ENCODE assay signal across 14 mouse cellular contexts in the genomic region with DNA sequence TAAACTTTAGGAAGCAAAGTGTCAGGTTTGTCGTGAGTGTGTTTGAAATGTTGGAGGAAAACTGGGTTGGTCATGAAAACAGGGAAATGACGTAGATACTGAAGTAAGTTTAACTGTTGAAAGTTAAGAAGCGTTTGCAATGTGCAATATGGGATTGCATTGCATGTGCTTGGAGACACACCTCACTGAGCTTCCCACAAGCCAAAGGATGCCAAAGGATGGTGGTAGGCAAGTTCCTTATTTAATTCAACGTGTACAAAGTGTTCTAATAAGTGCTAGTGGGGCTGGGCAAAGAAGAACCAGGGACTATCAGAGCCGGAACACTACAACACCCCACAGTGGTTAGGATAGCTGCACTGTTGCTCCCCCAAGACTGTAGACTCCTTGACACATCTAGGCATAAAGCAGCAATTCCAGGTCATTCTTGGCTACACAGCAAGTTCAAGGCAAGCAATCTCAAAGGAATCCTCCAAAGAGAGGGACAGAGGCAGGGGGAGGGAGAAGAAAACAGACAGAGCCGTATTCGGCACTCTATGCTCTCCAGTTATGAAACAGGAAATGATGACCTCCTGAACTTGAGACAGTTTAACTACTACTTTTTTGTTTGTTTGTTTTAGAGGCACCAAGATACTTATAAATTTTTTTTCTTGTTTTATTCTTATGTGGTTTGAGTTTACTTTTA.
DNase-seq lines count a peak whose midpoint lies in the region; ATAC-seq lines count a peak whose summit lies in the region.
"Had no signal": no experiment of that assay in that cellular context is flagged by ENCODE, and none has a peak within 500 bp of the region (broad histone marks: within the 10 kb centered on the region; RNA-seq: fewer than 3 reads in every experiment).

No protein-coding gene starts in this region.

- H3K4me2 ChIP-seq in kidney, embryonic 15.5 days, result no peak overlapping the region
- H3K4me2 ChIP-seq in midbrain, embryonic 16.5 days (ENCODE audit: low read length), result no peak overlapping the region
- H3K4me2 ChIP-seq: embryonic facial prominence, embryonic 13.5 days; forebrain, embryonic 13.5 days; hindbrain, embryonic 15.5 days had no signal

- H3K9me3 ChIP-seq in kidney, embryonic 15.5 days (replicated peaks), result no peaks in the 10 kb centered on the region
- no peaks in the 10 kb centered on the region for H3K9me3 ChIP-seq in midbrain, embryonic 16.5 days (replicated peaks; ENCODE audit: control insufficient read depth, low read length, poor library complexity, severe bottlenecking)
- H3K9me3 ChIP-seq: embryonic facial prominence, embryonic 13.5 days; forebrain, embryonic 13.5 days; G1E; hindbrain, embryonic 15.5 days had no signal

- no peaks in the 10 kb centered on the region for H3K27me3 ChIP-seq in kidney, embryonic 15.5 days
- no peaks in the 10 kb centered on the region for H3K27me3 ChIP-seq in midbrain, embryonic 16.5 days (ENCODE audit: control insufficient read depth, insufficient read depth, low read depth, low read length)
- H3K27me3 ChIP-seq: embryonic facial prominence, embryonic 13.5 days; forebrain, embryonic 13.5 days; hindbrain, embryonic 15.5 days had no signal

- peak overlapping the region; percentile 7; the same call in 1 of the 2 replicates for H3K27ac ChIP-seq in kidney, embryonic 15.5 days
- no peak overlapping the region for H3K27ac ChIP-seq in midbrain, embryonic 16.5 days (ENCODE audit: low read length)
- H3K27ac ChIP-seq: embryonic facial prominence, embryonic 13.5 days; forebrain, embryonic 13.5 days; hindbrain, embryonic 15.5 days; liver, embryonic 14.5 days had no signal

- no peak for ATAC-seq in kidney, embryonic 15.5 days (replicated peaks; ENCODE audit: low FRiP score)
- ATAC-seq in common myeloid progenitor, adult 5-6 weeks (replicated peaks; ENCODE audit: low read depth, poor library complexity, severe bottlenecking), result peak; percentile 73
- no peak for ATAC-seq in midbrain, embryonic 16.5 days
- ATAC-seq: forebrain, embryonic 13.5 days had no signal

- no peaks in the 10 kb centered on the region for H3K36me3 ChIP-seq in kidney, embryonic 15.5 days
- 0 out of 2 replicates have a peak, but pooled peaks cover 2% of the 10 kb centered on the region for H3K36me3 ChIP-seq in midbrain, embryonic 16.5 days (ENCODE audit: control insufficient read depth, insufficient read depth, low read length)
- H3K36me3 ChIP-seq: embryonic facial prominence, embryonic 13.5 days; G1E; hindbrain, embryonic 15.5 days had no signal

- 67% methylated on average over 7 of the region's 7 CpGs for WGBS in kidney, embryonic 15.5 days
- 86% methylated on average over 7 of the region's 7 CpGs for WGBS in midbrain, embryonic 16.5 days

- no peak overlapping the region for H3K4me3 ChIP-seq in kidney, embryonic 15.5 days (replicated peaks)
- H3K4me3 ChIP-seq in midbrain, embryonic 16.5 days (ENCODE audit: low read depth, low read length), result no peak overlapping the region
- H3K4me3 ChIP-seq: embryonic facial prominence, embryonic 13.5 days; forebrain, embryonic 13.5 days; hindbrain, embryonic 15.5 days had no signal

- no peak for DNase-seq in kidney, postnatal 4 days
- DNase-seq in CD4-positive, CD25-positive, alpha-beta regulatory T cell, adult 2 months (ENCODE audit: low read depth, low spot score), result peak; percentile 5
- peak; percentile 2 to 8 for DNase-seq in monocyte, adult 2 months (ENCODE audit: low read depth in 1 of 2, low spot score in 2 of 2)
- no peak for DNase-seq in c-Kit-positive CD71-positive TER-119-positive erythroid progenitor cells, embryonic 14.5 days (ENCODE audit: low spot score)
- DNase-seq: cerebellum, postnatal 10 days; gastrocnemius, postnatal 36 days had no signal

- H3K9ac ChIP-seq in kidney, embryonic 15.5 days, result no peak overlapping the region
- no peak overlapping the region for H3K9ac ChIP-seq in midbrain, embryonic 16.5 days (ENCODE audit: low read depth, low read length)
- H3K9ac ChIP-seq: embryonic facial prominence, embryonic 13.5 days; forebrain, embryonic 13.5 days; hindbrain, embryonic 15.5 days; liver, embryonic 14.5 days had no signal

- H3K4me1 ChIP-seq in kidney, embryonic 15.5 days, result peaks cover 13% of the 10 kb centered on the region
- H3K4me1 ChIP-seq in midbrain, embryonic 16.5 days (ENCODE audit: control insufficient read depth, insufficient read depth, low read length), result peaks cover 14% of the 10 kb centered on the region; the same call in 1 of the 2 replicates
- H3K4me1 ChIP-seq: embryonic facial prominence, embryonic 13.5 days had no signal

Comparison
In these comparisons a context has a peak if more than half of its experiments do, and no peak if none do; other contexts are left out.
1. DNase-seq: peak in CD4-positive, CD25-positive, alpha-beta regulatory T cell, adult 2 months (single experiment) and monocyte, adult 2 months (2 of 2); none in kidney, postnatal 4 days (0 of 2) and c-Kit-positive CD71-positive TER-119-positive erythroid progenitor cells, embryonic 14.5 days (single experiment).